Mouse (Mus musculus) adrenal gland, adult 2 months (tissue): ENCODE results near the gene Mageb2. TPM values are rescaled to one million over a fixed set of nuclear protein-coding genes. Genes with fewer than 3 reads are reported as not detected.
"Not testable (repeated sequence)": the region's sequence is repeated elsewhere in the genome, so short reads cannot be mapped to it uniquely, and the experiment has no call there.

Source experiments
- DNase-seq: peaks from one replicate; pipeline ENCODE4 v3.0.0; 2021
- long read RNA-seq: library from polyadenylated mRNA; stranded (forward); transcript quantifications from one replicate; pipeline ENCODE4 v2.0.0, GENCODE M21; 2021
- polyA plus RNA-seq: library from polyadenylated mRNA; depleted of rRNA; stranded (reverse); fragments of >200 nt; gene quantifications from 2 replicates; pipeline ENCODE4 v1.2.3, GENCODE M21; 2012; rRNA removed
- total RNA-seq, 2 experiments: library from RNA; stranded (reverse); gene quantifications; 2 replicates each; pipeline ENCODE4 v1.2.3; 2021

The Mageb2 gene
- total RNA-seq (not detected), polyA plus RNA-seq (not detected in 2 replicates)
- long read RNA-seq = 0 reads

DNA sequence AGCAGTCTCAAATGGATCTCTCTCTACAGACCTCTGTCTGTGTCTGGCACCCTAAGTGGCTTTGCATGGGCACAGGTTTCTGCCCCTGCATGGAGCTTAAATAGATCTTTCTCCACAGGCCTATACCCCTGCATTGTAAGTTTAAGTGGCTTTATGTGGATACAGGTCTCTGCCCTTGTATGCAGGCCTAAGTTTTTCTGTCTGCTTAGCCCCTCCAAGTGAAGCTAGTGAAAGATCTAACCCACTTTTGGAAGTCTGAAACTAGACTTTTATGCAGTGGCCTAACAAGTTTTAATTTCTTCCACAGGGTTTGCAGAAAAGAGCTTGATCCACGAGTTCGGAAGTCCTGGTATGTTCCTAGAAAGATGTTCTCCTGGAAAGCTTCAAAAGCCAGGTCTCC is at the start of gene Mageb2:
Gene Mageb2, plus strand, starts transcription at position 301 of the 400 bp plus-strand sequence.
- not testable (repeated sequence) for DNase-seq

DNA sequence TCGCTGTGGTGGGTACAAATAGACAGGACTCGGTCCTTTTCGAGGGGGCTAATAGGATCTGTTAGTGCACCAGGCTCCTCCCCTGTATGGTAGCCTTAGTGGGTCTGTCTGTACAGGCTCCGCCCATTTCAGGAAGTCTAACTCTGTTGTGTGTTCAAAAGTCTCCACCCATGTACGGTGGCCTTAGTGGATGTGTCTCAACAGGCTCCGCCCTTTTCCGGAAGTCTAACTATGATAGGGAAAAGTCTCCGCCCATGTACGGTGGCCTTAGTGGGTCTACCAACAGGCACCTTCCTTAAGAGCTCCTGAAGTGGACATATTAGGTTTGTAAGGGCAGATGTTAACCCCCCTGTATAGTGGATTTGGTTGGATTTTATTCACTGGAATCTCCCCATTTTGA is 18.2 kb upstream of the Mageb2 start:
- DNase-seq = not testable (repeated sequence)

Other genes starting within 250 kb of the Mageb2 start
- gene Gm5072, start 60.8 kb downstream of the Mageb2 start, total RNA-seq = not detected
- not detected in 2 replicates for gene Gm5072, start 60.8 kb downstream of the Mageb2 start, polyA plus RNA-seq
- gene Gm8914, start 148.4 kb downstream of the Mageb2 start, total RNA-seq = not detected
- not detected in 2 replicates for gene Gm8914, start 148.4 kb downstream of the Mageb2 start, polyA plus RNA-seq
- not detected for gene 1700084M14Rik, start 244.2 kb downstream of the Mageb2 start, total RNA-seq
- gene 1700084M14Rik, start 244.2 kb downstream of the Mageb2 start, polyA plus RNA-seq = not detected in 2 replicates